Mouse (Mus musculus) skeletal muscle tissue, adult 2 months (tissue): ENCODE data around the gene Spint3.
A peak's percentile ranks its signal among the peaks of the same experiment; 100 is the strongest.

Experiments used
- DNase-seq: peaks from one replicate; pipeline ENCODE4 v3.0.0-alpha.2; 2012; ENCODE audit warnings: low read depth, low spot score

Gene Spint3

DNA sequence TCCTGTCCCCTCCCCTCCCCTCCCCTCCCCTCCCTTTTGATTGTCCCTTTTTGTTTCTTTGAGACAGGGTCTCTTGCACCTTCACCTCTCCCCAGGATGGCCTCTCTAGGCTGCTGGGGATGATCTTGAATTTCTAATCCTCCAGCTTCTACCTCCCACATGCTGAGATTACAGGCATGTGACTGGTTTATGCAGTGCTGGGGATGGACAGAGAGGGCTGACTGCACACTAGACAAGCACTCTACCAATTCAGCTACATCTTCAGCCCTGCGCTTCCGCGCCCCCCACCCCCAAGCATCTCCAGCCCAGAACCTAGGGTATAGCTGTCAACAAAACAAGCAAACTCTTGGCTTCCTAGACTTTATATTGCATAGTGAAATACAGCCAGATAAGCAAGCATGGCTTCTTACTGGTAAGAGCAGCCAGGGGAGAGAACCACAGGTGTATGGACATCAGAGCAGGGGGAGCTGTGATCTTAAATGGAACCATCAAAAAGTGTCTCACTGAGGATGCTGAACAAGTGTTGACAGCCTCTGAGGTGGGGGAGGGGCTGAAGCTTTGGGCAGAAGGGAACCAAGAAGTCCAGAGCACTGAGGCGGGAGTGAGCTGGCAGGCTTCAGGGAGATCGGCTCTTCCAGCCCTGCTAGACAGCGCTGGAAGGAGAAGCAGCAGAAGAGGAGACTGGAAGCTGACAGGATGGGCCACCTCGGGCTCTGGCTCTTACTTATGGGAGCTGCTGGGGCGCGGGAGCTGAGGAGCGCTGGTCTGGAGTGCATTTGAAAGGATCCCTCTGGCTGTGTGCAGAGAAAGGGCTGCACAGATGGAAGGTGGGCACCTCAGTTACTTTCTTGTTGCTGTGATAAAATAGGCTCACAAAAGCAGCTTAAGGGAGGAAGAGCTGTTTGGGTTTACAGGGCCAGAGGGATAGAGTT, 23.0 kb downstream of the Spint3 start:
- no peak for DNase-seq

GRCm38 (mm10) chr2:164549338-164549737, 23.9 kb downstream of the Spint3 start:
- DNase-seq, result no peak

GRCm38 (mm10) chr2:164544454-164545097, 28.7 kb downstream of the Spint3 start:
- DNase-seq, result no peak

DNA sequence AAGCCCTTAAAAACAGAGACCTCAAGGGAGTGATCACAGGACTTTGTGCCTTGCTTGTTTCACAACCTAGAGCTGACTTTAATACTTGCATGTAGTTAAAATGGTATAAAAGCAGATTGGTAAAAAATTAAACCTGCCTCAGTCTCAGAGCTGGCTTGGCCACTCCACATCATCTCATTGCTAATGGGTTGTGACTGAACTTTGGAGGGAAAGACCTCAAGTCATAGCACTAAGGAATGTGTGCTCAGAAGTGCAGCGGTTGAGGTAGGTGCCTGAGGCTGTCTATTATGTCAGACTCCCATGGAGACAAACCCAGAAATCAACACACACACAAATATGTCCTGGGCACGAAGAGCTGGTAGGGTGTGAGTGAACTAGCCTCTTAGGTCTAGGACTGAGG, 29.5 kb downstream of the Spint3 start:
- DNase-seq, result no peak

DNA sequence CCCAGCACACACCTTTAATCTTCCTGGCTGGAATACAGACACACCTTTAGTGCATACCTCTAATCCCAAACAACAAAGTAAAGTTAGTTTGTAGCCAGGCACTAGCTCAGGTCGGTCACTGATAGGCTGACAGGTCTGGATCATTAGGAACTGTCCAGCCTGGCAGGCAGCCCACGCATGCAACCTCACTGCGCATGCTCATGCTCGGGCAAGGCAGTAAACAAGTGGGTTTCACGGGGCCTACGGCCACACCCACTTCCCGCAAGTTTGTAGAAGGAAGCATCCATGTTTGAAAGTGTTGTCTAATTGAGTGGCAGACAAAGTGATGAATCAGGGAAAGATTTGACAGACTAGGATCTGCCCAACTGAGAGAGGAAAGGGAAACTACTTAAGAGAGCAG, 30.7 kb downstream of the Spint3 start:
- DNase-seq, result no peak

DNA sequence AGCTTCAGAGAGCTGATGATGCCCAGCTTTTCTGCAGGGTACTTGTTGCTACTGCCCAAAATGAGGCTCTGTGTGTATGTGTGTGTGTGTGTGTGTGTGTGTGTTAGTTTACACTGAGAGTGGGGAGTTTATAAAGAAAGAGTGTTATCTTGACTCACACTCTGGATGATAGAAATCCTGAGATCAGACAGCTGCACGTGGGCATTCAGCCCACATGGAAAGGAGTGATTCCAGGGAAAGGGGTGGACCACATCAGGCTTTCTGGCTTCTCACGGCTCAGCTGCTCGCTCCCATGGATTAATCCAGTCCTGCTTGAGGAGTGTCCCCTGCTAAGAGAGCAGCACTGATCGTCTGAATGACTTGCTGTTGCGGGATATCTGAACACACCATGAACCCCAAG, 31.1 kb downstream of the Spint3 start:
- DNase-seq, result no peak

- DNase-seq, result no peak
Measured at GRCm38 (mm10) chr2:164540652-164541427, 32.4 kb downstream of the Spint3 start.

DNA sequence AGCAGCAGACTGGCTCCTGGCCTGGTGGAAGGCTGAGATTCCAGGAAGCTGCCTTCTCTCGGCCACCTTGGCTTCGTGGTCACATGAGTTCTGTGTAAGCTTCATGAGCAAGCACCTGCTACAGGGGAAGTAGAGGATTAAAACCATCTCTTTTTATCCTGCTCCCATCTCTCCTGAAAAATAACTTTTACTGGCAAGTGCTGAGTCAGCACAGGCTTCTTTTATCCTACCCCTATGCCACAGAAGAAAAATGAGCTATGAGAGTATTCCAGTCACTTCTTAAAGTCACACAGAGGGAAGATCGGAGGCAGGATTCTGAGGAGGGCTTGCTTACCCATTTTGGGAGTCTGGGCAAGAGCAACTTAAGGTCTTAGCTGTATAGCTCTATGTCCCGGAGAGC, 36.3 kb downstream of the Spint3 start:
- no peak for DNase-seq

DNA sequence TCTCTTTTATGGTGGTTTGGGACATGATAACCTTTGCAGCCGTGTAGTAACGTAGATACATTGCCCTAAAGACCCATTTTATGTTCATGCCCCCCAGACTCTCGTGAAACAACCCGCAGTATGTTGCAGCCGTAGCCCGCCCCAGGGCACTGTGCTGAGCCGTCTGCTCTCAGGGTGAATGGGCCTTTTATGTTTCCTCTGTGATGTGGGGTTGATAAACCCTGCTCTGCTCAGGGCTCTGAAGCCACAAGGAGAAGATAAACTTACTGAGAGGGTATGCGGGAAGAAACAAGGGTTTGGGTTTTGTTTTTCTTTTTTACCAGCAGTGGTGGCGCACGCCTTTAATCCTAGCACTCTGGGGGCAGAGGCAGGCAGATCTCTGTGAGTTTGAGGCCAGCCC, 38.9 kb downstream of the Spint3 start:
- DNase-seq, result no peak

- peak; percentile 25 for DNase-seq
Measured at GRCm38 (mm10) chr2:164531169-164531568, 42.1 kb downstream of the Spint3 start.

DNA sequence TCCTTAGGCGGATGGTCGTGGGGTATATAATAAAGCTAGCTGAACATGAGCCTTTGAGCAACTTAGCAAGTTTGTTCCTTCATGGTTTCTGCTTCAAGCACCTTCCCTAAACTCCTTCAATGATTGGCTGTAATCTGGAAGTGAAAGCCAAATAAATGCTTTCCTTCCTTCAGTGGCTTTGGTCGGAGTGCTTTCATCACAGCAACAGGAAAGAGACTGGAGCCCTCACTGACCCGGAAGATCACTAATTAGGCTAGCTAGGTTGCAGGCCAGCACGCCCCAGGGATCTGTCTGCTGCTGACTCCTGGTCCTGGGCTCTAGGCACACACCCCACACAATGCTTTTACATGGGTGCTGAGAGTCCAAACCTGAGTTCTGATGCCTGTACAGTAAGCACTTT, 44.7 kb downstream of the Spint3 start:
- no peak for DNase-seq

GRCm38 (mm10) chr2:164523301-164523773, 49.9 kb downstream of the Spint3 start:
- peak; percentile 18 for DNase-seq

GRCm38 (mm10) chr2:164522280-164522679, 51.0 kb downstream of the Spint3 start:
- no peak for DNase-seq

DNA sequence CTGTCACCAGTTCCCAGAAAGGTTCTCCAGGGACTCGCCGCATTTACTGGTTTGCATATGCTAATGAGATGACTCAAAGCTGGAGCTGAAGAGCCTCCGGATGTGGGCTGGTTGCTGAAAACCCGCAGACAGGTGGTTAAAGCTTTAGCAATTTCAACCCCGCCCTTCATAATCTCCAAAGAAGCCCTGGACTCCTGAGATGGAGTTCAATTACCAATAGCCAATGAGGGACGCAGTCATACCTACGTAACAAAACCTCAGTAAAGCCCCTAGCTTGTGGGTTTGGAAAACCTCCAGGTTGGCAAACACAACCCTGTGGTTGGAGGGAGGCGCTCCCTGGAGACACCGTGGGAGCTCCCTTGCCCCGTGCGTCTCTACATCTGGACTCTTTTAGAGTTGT, 51.4 kb downstream of the Spint3 start:
- peak; percentile 22 for DNase-seq

DNA sequence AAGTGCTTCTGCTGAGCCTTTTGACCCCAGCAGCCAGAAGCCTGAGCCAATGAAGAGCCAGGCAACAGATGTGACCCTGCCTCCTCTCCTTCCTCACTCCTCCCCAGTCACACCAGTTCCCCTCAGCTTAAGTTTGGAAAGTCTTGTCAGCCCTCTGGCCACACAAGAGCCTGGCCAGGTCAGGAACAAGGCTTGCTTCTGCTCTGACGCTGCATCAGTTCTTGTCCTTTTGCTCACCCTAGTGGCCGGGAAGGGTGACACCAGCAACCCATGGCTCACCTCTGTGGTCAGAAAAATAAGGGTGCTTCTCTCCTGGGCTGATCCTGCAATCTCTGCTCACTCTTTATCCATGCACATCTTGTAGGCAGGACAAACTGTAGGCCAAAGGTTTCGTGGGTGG, 52.5 kb downstream of the Spint3 start:
- peak; percentile 47 for DNase-seq
